Mouse (Mus musculus) megakaryocyte, embryonic 14.5 days (primary cell): Measurements from ENCODE around the gene Cdkl4.

Source experiments
- FLI1 ChIP-seq: IDR thresholded peaks from 2 replicates; pipeline ENCODE4 v1.6.1; 2012; ENCODE audit warnings: low read length, inconsistent platforms, mixed read lengths
- GATA1 ChIP-seq: IDR thresholded peaks from 3 replicates; pipeline ENCODE4 v1.6.1; 2012; ENCODE audit warnings: mixed read lengths, low read length, inconsistent platforms, borderline replicate concordance

GRCm38 (mm10) chr17:80493891-80494290 is 83.7 kb downstream of the Cdkl4 start:
- TF ChIP-seq GATA1 = no peak
- no peak for TF ChIP-seq FLI1
